Comparison of ENCODE assay signal across 8 mouse cellular contexts in the genomic region with DNA sequence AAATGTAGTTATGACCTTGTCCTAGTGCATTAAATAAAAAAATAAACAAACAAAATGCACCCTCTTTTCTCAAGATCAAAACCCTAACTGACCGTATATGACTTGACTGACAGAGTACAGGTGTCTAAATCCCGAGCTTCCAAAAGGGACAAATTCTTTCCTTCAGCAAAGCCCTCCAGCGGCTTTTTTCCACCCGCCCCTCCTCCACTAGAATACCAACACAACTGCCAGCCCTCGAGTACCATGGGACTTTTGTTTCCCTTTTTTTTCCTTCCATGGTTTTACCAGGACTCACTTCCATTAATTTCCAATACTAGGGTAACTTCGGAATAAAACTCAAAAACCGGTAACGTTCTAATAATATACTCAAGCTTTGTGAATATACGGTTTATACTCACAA. TPM values are rescaled to one million over a fixed set of nuclear protein-coding genes. Genes with fewer than 3 reads are reported as not detected.
DNase-seq lines count a peak whose midpoint lies in the region; ATAC-seq and TF ChIP-seq lines count a peak whose summit lies in the region.

No protein-coding gene starts in this region.

- peaks cover 22% of the 10 kb centered on the region for H3K36me3 ChIP-seq in G1E (replicated peaks)
- no peaks in the 10 kb centered on the region for H3K36me3 ChIP-seq in forebrain, embryonic 14.5 days (ENCODE audit: control insufficient read depth, insufficient read depth, low read length)
- no peaks in the 10 kb centered on the region for H3K36me3 ChIP-seq in midbrain, embryonic 14.5 days (ENCODE audit: control insufficient read depth, insufficient read depth, low read length)

- no peak for TF ChIP-seq CTCF in G1E (IDR thresholded peaks at IDR 0.05; ENCODE audit: low read depth, low read length)

- H3K9ac ChIP-seq in forebrain, embryonic 14.5 days (ENCODE audit: low read length) = peak overlapping the region; percentile 100
- peak overlapping the region; percentile 97 for H3K9ac ChIP-seq in midbrain, embryonic 14.5 days (replicated peaks; ENCODE audit: low read length)

- H3K4me2 ChIP-seq in forebrain, embryonic 14.5 days (ENCODE audit: low read length) = peak overlapping the region; percentile 74
- peak overlapping the region; percentile 74 for H3K4me2 ChIP-seq in midbrain, embryonic 14.5 days (ENCODE audit: low read length)

- no peak overlapping the region for H3K27ac ChIP-seq in forebrain, embryonic 14.5 days (ENCODE audit: low read depth, low read length)
- 0 out of 2 replicates have a peak overlapping the region, but pooled peaks have one; percentile 98 for H3K27ac ChIP-seq in midbrain, embryonic 14.5 days (replicated peaks; ENCODE audit: low read depth, low read length)

- no peak for ATAC-seq in G1E (ENCODE audit: extremely low read depth, insufficient number of reproducible peaks, low FRiP score, poor library complexity, severe bottlenecking)
- ATAC-seq in forebrain, embryonic 14.5 days = no peak
- ATAC-seq in midbrain, embryonic 14.5 days (ENCODE audit: low FRiP score, low TSS enrichment) = no peak
- no peak for ATAC-seq in activated CD4-positive, CD25-positive, alpha-beta regulatory T cell, adult 4 months

- DNase-seq in 3T3-L1 (ENCODE audit: low read depth, low spot score) (peak; percentile 58), G1E (ENCODE audit: low spot score) (no peak)
- DNase-seq in forebrain, embryonic 14.5 days (ENCODE audit: low spot score) = peak; percentile 62
- peak; percentile 23 to 44 for DNase-seq in kidney, postnatal 36 days
- peak; percentile 57 for DNase-seq in midbrain, embryonic 14.5 days
- no peak for DNase-seq in frontal cortex, postnatal 25 days (ENCODE audit: low spot score in 2 of 2)
- no peak for DNase-seq in layer of hippocampus, postnatal 25 days (ENCODE audit: extremely low spot score in 1 of 2, low spot score in 1 of 2)

- no peaks in the 10 kb centered on the region for H3K9me3 ChIP-seq in G1E (replicated peaks)
- no peaks in the 10 kb centered on the region for H3K9me3 ChIP-seq in forebrain, embryonic 14.5 days (replicated peaks; ENCODE audit: control insufficient read depth, low read length)
- no peaks in the 10 kb centered on the region for H3K9me3 ChIP-seq in midbrain, embryonic 14.5 days (ENCODE audit: control insufficient read depth, low read length)

- 0 out of 2 replicates have a peak, but pooled peaks cover 2% of the 10 kb centered on the region for H3K27me3 ChIP-seq in G1E (ENCODE audit: insufficient read depth, low read length)
- H3K27me3 ChIP-seq in forebrain, embryonic 14.5 days (replicated peaks; ENCODE audit: control insufficient read depth, insufficient read depth, low read length) = no peaks in the 10 kb centered on the region
- no peaks in the 10 kb centered on the region for H3K27me3 ChIP-seq in midbrain, embryonic 14.5 days (ENCODE audit: control insufficient read depth, insufficient read depth, low read length)

- peaks cover 26% of the 10 kb centered on the region for H3K4me1 ChIP-seq in G1E (ENCODE audit: insufficient read depth, low read depth, low read length)
- H3K4me1 ChIP-seq in forebrain, embryonic 14.5 days (ENCODE audit: control insufficient read depth, insufficient read depth, low read length) = peaks cover 17% of the 10 kb centered on the region
- H3K4me1 ChIP-seq in midbrain, embryonic 14.5 days (ENCODE audit: control insufficient read depth, insufficient read depth, low read length) = peaks cover 23% of the 10 kb centered on the region

- peak overlapping the region; percentile 98 for H3K4me3 ChIP-seq in G1E (ENCODE audit: low read depth, low read length)
- H3K4me3 ChIP-seq in forebrain, embryonic 14.5 days (ENCODE audit: low read depth, low read length) = peak overlapping the region; percentile 100
- peak overlapping the region; percentile 98 for H3K4me3 ChIP-seq in midbrain, embryonic 14.5 days (replicated peaks; ENCODE audit: low read depth, low read length)

- under 1% methylated on average over 9 of the region's 9 CpGs for WGBS in forebrain, embryonic 14.5 days
- whole genome bisulfite sequencing in midbrain, embryonic 14.5 days = under 1% methylated on average over 9 of the region's 9 CpGs

RNA-seq across cellular contexts. Expression of gene Tra2a, which starts 1.4 kb away (rescaled TPM):
- 174 and 194 TPM in 2 replicates for total RNA-seq in G1E (2014; fragmentation: Nextera tagmentation)
- 130 and 160 TPM in 2 replicates for total RNA-seq in G1E (2017)
- 20.8 and 35.7 TPM in 2 replicates for polyA plus RNA-seq in G1E (2012)
- 76.3 and 84.1 TPM in 2 replicates for polyA plus RNA-seq in forebrain, embryonic 14.5 days (2014; fragmentation: Nextera tagmentation; extraction: Ambion mirVana)
- 58.0 and 105 TPM in 2 replicates for polyA plus RNA-seq in midbrain, embryonic 14.5 days (2014; fragmentation: Nextera tagmentation; extraction: Ambion mirVana)
- 10 to 100 TPM; 73.6 to 78.1 TPM for total RNA-seq in layer of hippocampus, postnatal 25 days (2021)
- polyA plus RNA-seq in activated CD4-positive, CD25-positive, alpha-beta regulatory T cell, adult 4 months (2017; shearing (Covaris generic)) = 10 to 100 TPM; 29.2 to 30.3 TPM

RNA-seq across cellular contexts. Expression of gene Igf2bp3, which starts 47.7 kb away (rescaled TPM):
- total RNA-seq in G1E (2014; fragmentation: Nextera tagmentation) (50.9 and 56.3 TPM in 2 replicates), G1E (2017) (36.1 and 41.2 TPM in 2 replicates)
- polyA plus RNA-seq in G1E (2012) = 18.5 and 25.9 TPM in 2 replicates
- 30.6 and 32.9 TPM in 2 replicates for polyA plus RNA-seq in forebrain, embryonic 14.5 days (2014; fragmentation: Nextera tagmentation; extraction: Ambion mirVana)
- 24.7 and 39.2 TPM in 2 replicates for polyA plus RNA-seq in midbrain, embryonic 14.5 days (2014; fragmentation: Nextera tagmentation; extraction: Ambion mirVana)
- under 1 TPM in 1 of 2 experiments, not detected in 1; 0.27 TPM for total RNA-seq in layer of hippocampus, postnatal 25 days (2021)
- 1 to 10 TPM; 2.5 to 4.6 TPM for polyA plus RNA-seq in activated CD4-positive, CD25-positive, alpha-beta regulatory T cell, adult 4 months (2017; shearing (Covaris generic))

RNA-seq across cellular contexts. Expression of gene Ccdc126, which starts 56.7 kb away (rescaled TPM):
- total RNA-seq in G1E (2014; fragmentation: Nextera tagmentation) = 7.6 and 10.4 TPM in 2 replicates
- 11.6 and 14.4 TPM in 2 replicates for total RNA-seq in G1E (2017)
- polyA plus RNA-seq in G1E (2012) = 0.57 and 0.69 TPM in 2 replicates
- polyA plus RNA-seq in forebrain, embryonic 14.5 days (2014; fragmentation: Nextera tagmentation; extraction: Ambion mirVana) = 10.2 and 12.6 TPM in 2 replicates
- 10.1 and 11.0 TPM in 2 replicates for polyA plus RNA-seq in midbrain, embryonic 14.5 days (2014; fragmentation: Nextera tagmentation; extraction: Ambion mirVana)
- total RNA-seq in layer of hippocampus, postnatal 25 days (2021) = 10 to 100 TPM in 1 of 2 experiments, 1 to 10 TPM in 1; 9.7 to 11.4 TPM
- polyA plus RNA-seq in activated CD4-positive, CD25-positive, alpha-beta regulatory T cell, adult 4 months (2017; shearing (Covaris generic)) = 10 to 100 TPM; 11.1 to 14.8 TPM

Comparison
In these comparisons a context has a peak if more than half of its experiments do, and no peak if none do; other contexts are left out.
1. DNase-seq: peak in 3T3-L1 (single experiment), forebrain, embryonic 14.5 days (single experiment), kidney, postnatal 36 days (2 of 2) and midbrain, embryonic 14.5 days (single experiment); none in G1E (single experiment), frontal cortex, postnatal 25 days (0 of 2) and layer of hippocampus, postnatal 25 days (0 of 2).
2. Peak in every context shown above with its lines, with median percentiles within 50 percentile points of each other: H3K4me3 ChIP-seq.